Mouse (Mus musculus) thymus, postnatal 36 days (tissue): Measurements from ENCODE around the gene Mpdu1.
"Not testable (repeated sequence)": the region's sequence is repeated elsewhere in the genome, so short reads cannot be mapped to it uniquely, and the experiment has no call there.

ENCODE experiments used
- DNase-seq, 2 experiments: peaks; one replicate each; pipeline ENCODE4 v3.0.0; 2022; ENCODE audit warnings: mixed read lengths in 2 of 2

The Mpdu1 gene

GRCm38 (mm10) chr11:69662213-69662966 lies at the start of gene Mpdu1:
Mpdu1 (minus strand) TSS chr11:69662642.
- DNase-seq, result peak; percentile 93 to 96

GRCm38 (mm10) chr11:69711082-69711481 lies 48.6 kb upstream of the Mpdu1 start:
- no peak for DNase-seq

- no peak for DNase-seq
Observed at GRCm38 (mm10) chr11:69710470-69710869, 48.0 kb upstream of the Mpdu1 start.

GRCm38 (mm10) chr11:69709554-69710446 lies 47.4 kb upstream of the Mpdu1 start:
- no peak for DNase-seq

GRCm38 (mm10) chr11:69708614-69709265 lies 46.3 kb upstream of the Mpdu1 start:
- no peak for DNase-seq

GRCm38 (mm10) chr11:69707873-69708381 lies 45.5 kb upstream of the Mpdu1 start:
- no peak for DNase-seq

DNA sequence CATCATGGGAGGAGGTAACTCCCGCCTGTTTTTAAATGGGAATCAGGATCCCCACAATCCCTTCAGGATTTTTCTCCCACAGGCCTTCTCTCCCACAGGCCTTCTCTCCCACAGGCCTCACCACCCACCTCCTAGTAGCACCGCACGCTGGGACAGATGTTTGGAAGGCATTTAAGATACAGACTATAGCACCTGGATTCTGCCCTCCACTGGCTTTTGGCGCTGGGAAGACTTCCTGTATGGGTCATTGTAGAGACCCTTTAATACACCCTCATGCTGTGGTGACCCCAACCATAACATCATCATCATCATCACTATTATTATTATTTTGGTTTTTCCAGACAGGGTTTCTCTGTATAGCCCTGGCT lies 45.0 kb upstream of the Mpdu1 start:
- no peak for DNase-seq

GRCm38 (mm10) chr11:69706775-69707479 lies 44.5 kb upstream of the Mpdu1 start:
- no peak for DNase-seq

- DNase-seq, result no peak
Observed at GRCm38 (mm10) chr11:69704613-69705010, 42.2 kb upstream of the Mpdu1 start.

DNA sequence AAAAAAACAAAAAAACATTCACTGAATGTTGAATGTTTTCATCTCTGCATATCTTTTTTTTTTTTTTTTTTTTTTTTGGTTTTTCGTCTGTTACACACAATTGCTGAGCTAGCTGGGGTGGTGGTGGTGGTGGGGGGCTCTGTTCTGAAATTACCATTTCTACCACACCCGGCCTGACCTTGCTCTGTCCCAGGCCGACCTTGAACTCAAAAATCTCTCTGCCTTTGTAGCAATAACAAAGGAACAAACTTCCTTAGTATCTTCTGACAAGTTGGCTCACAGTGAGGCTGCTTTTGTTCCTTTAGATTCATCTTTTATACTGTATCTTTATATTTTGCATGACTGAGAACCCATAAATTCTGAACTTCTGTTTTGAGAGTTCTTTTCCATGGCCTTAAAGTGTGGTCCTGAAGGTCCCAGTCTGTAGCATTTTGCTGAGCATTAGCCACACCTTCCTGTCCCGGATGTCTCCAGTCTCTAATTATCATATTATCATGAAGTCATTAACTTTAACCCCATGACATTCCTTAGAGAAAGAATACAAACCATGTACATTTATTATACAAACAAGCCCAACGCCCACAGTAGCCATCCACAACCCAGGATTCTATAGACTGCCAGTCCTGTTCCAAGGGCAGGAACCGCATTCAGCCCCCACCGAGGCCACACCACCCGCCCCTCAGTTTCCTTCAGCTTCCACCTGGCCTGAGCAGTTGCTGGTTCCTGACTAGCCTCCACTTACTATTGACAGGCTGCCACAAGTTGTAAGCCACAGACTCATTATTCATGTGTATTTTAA lies 41.6 kb upstream of the Mpdu1 start:
- DNase-seq, result no peak

- DNase-seq, result not testable (repeated sequence)
Observed at GRCm38 (mm10) chr11:69703381-69703780, 40.9 kb upstream of the Mpdu1 start.

DNA sequence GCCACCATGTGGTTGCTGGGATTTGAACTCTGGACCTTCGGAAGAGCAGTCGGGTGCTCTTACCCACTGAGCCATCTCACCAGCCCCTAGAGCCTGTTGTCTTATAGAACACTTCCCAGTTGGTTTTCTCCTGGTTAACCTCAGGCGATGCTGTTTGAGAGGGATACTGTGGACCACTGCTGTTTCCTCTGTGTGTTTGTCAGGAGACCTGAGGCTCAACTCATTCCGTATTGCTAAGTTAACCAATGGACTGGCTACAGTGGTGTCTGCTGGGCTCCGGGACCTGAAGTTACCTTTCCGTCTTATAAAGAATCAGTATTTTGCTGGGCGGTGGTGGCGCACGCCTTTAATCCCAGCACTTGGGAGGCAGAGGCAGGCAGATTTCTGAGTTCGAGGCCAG lies 40.4 kb upstream of the Mpdu1 start:
- DNase-seq, result not testable (repeated sequence)

DNA sequence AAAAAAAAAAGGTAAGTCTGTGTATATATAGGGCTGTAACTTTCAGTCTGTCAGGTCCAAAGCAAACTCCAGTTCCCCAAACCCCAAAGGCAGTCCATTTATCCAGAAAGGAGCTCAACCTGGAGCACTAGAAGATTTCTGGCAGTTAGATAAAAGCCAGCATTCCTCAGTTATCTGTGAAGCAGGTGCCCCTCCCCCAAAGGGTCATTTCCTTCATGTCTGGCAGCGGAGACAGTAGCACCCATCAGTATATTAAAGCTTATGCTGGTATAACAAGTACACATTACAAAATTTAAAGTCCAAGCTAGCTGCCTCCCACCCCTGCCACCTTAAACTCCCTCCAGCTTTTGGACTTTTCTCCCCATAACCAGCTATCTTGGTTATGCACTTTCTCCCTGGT lies 37.2 kb upstream of the Mpdu1 start:
- DNase-seq, result no peak

- DNase-seq, result no peak
Observed at GRCm38 (mm10) chr11:69698574-69698973, 36.1 kb upstream of the Mpdu1 start.

GRCm38 (mm10) chr11:69697396-69697795 lies 35.0 kb upstream of the Mpdu1 start:
- DNase-seq, result no peak

DNA sequence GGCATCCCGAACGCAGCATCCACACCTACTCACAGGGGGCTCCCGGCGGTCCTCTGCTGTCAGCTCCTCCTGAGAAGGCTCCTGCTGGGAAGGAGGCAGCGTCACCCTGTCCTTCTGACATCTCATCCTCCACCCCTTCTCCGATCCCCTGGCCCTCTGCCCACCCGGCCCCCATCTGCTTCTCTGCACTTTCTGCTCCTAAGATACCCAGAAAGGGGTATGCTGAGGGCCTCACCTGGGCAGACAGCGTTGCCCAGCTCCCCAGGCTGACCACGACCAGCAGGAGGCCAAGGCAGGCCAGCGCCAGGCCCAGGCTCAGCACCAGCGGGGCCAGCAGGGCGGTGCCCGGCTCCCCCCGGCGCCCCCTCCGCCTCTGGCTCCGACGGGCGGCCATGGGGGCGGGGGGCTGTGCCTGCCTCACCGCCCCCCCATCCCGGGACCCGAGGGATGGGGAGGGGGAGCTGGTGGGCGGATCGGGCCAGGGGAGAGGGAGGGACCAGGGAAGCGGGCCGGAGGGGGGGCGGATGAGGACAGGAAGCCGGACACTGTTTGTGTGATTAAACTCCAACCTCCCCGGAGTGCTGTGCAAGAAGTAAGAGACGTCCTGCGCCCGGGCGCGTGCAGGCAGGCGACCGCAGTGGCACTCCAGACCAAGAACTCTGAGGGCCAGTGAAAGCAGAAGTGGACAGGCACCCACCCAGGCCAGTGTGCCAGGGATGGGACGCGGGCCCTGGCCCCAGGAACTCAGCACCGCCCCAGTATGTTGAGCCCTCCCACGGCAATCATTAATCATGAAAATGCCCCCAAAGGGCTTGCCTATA lies 33.1 kb upstream of the Mpdu1 start, which contains the start of the genes Tnfsf12 and Tnfsfm13:
Gene Tnfsf12 (minus strand): TSS at position 489 of the 821 bp plus-strand sequence.
Gene Tnfsfm13 (minus strand): TSS at position 738 of the 821 bp plus-strand sequence.
- peak in 1 of 2 experiments; percentile 12 for DNase-seq

GRCm38 (mm10) chr11:69695046-69695360 lies 32.6 kb upstream of the Mpdu1 start:
- no peak for DNase-seq

DNA sequence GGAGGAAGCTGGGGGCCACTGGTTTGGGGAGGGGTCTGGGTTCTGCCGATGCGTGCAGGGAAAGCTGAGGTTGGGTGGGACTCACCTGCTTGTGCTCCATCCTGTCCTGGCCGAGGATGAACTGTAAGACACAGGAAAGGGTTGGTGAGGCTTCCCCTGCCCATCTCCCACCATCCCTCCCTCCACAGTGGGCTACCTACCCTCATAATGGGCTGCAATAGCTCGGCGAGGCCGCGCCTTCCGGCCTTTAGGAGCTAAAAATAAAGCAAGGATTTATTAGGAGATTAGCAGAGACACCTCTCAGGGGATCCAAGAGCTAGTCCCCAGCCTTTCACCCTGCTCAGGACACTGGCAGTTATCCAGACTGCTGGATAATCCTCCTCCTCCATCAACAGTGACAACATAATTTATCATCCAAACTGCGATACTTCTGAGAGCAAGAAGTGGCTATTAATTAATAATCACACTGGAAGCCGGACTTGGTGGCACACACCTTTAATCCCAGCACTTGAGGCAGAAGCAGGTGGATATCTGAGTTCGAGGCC lies 31.1 kb upstream of the Mpdu1 start:
- DNase-seq, result no peak

- no peak for DNase-seq
Observed at GRCm38 (mm10) chr11:69692863-69693262, 30.4 kb upstream of the Mpdu1 start.

DNA sequence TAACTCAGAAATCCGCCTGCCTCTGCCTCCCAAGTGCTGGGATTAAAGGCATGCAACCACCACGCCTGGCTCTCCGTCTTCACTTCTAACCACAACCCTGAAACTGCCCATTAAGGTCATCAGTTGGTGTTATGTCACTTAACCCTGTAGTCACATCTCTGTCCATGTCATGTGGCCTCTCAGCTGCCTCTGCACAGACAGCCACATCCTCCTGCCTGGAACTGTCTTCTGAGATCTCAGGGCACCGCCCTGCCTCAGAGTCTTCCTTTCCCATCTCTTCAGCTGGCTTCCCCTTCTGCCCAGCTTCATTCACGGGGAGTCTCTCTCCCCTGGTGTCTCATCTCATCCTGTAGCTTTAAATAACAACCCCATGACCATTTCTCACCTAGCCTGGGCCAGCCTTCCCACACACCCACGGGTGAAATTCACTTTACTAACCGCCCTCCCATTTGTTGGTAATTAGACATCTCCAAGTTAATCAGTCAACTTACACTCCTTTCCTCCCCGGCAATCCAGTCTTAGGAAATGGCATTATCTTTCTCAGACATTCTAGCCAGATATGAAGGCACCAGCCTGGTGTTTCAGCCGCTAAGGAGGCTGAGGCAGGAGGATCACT lies 29.9 kb upstream of the Mpdu1 start:
- DNase-seq, result no peak
